Mouse (Mus musculus): ENCODE measurements around the gene Pbx4. TPM values are rescaled to one million over a fixed set of nuclear protein-coding genes. Genes with fewer than 3 reads are reported as not detected.

The Pbx4 gene
- polyA plus RNA-seq, 1 experiment from 2014 or later: 42.5 TPM

GRCm38 (mm10) chr8:69919010-69919409 is 86.7 kb downstream of the Pbx4 start:
- peak; percentile 85 for DNase-seq (ENCODE audit: low spot score)
- no peaks in the 10 kb centered on the region for H3K27me3 ChIP-seq (ENCODE audit: control insufficient read depth, insufficient read depth, low read length)
- H3K4me1 ChIP-seq (replicated peaks; ENCODE audit: control insufficient read depth, insufficient read depth, low read length): no peaks in the 10 kb centered on the region
- H3K4me2 ChIP-seq (replicated peaks; ENCODE audit: low read depth, low read length): no peak overlapping the region
- ATAC-seq (ENCODE audit: low FRiP score): peak; percentile 36
- H3K27ac ChIP-seq (ENCODE audit: low read depth, low read length): no peak overlapping the region
- no peaks in the 10 kb centered on the region for H3K9me3 ChIP-seq (ENCODE audit: control insufficient read depth, low read length)
- H3K36me3 ChIP-seq (ENCODE audit: control insufficient read depth, insufficient read depth, low read length): peaks cover 8% of the 10 kb centered on the region; the same call in 1 of the 2 replicates
- H3K9ac ChIP-seq (ENCODE audit: low read depth, low read length): no peak overlapping the region
- WGBS: 85% methylated on average over 1 of the region's 1 CpGs
- no peak overlapping the region for H3K4me3 ChIP-seq (ENCODE audit: low read depth, low read length)

DNA sequence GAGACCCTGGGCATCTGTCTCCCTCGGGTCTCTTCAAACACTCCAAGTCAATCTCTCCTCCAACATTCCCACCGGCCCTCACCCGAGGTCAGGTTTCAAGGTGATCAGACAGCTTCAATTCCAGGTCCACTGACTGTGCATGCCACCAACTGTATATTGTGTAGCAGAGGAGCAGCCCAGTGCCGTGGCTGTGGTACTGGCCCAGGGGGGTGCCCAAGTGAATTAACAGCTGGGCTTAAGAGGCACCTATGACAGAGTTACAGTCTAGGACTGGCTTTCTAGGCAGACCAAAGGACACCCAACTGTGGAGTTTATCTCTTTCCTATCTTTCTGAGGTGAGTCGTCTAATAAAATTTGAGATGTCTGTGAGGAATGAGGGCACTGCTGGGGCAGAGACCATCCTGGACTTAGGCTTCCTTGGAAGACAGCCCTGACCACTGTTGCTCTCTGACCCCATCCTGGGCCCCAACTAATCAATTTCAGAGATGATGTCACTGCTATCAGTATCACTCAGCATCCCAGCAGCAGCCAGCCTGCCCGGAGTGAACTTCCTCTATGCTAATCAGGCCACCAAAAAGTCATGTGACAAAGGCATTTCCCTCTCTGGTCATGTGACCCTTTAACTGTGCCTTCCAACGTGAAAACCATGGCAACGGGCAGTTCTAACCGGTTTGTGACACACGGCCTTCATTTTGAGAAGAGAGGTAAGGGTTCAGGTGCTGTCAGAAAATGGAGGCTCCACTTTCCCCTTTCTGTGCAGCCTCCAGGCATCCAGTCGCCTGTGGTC is 87.8 kb downstream of the Pbx4 start:
- ATAC-seq (ENCODE audit: low FRiP score) (peak; percentile 76), DNase-seq (ENCODE audit: low spot score) (peak; percentile 80)
- no peaks in the 10 kb centered on the region for H3K36me3 ChIP-seq (ENCODE audit: control insufficient read depth, insufficient read depth, low read length)
- no peaks in the 10 kb centered on the region for H3K4me1 ChIP-seq (replicated peaks; ENCODE audit: control insufficient read depth, insufficient read depth, low read length)
- no peaks in the 10 kb centered on the region for H3K27me3 ChIP-seq (ENCODE audit: control insufficient read depth, insufficient read depth, low read length)
- WGBS: 48% methylated on average over 11 of the region's 11 CpGs
- no peak overlapping the region; the same call in 1 of the 2 replicates for H3K4me3 ChIP-seq (ENCODE audit: low read depth, low read length)
- H3K9me3 ChIP-seq (ENCODE audit: control insufficient read depth, low read length): no peaks in the 10 kb centered on the region
- H3K4me2 ChIP-seq (replicated peaks; ENCODE audit: low read depth, low read length): no peak overlapping the region
- H3K27ac ChIP-seq (ENCODE audit: low read depth, low read length): peak overlapping the region; percentile 51; the same call in 1 of the 2 replicates
- H3K9ac ChIP-seq (ENCODE audit: low read depth, low read length): no peak overlapping the region

GRCm38 (mm10) chr8:69921141-69921540 is 88.8 kb downstream of the Pbx4 start:
- H3K4me1 ChIP-seq (replicated peaks; ENCODE audit: control insufficient read depth, insufficient read depth, low read length): no peaks in the 10 kb centered on the region
- H3K27me3 ChIP-seq (ENCODE audit: control insufficient read depth, insufficient read depth, low read length): no peaks in the 10 kb centered on the region
- no peak for DNase-seq (ENCODE audit: low spot score)
- no peaks in the 10 kb centered on the region for H3K9me3 ChIP-seq (ENCODE audit: control insufficient read depth, low read length)
- ATAC-seq (ENCODE audit: low FRiP score): no peak
- H3K4me2 ChIP-seq (replicated peaks; ENCODE audit: low read depth, low read length): no peak overlapping the region
- no peaks in the 10 kb centered on the region for H3K36me3 ChIP-seq (ENCODE audit: control insufficient read depth, insufficient read depth, low read length)
- H3K9ac ChIP-seq (ENCODE audit: low read depth, low read length): no peak overlapping the region; the same call in 1 of the 2 replicates
- H3K27ac ChIP-seq (ENCODE audit: low read depth, low read length): peak overlapping the region; percentile 51; the same call in 1 of the 2 replicates
- 97% methylated on average over 2 of the region's 2 CpGs for WGBS
- H3K4me3 ChIP-seq (ENCODE audit: low read depth, low read length): no peak overlapping the region

Other genes starting within 250 kb of the Pbx4 start
- gene Zfp868, start 206.9 kb upstream of the Pbx4 start, polyA plus RNA-seq (2014; fragmentation: Nextera tagmentation; extraction: Ambion mirVana): 42.2 and 44.3 TPM in 2 replicates
- 2.3 and 3.1 TPM in 2 replicates for gene Zfp964, start 178.0 kb upstream of the Pbx4 start, polyA plus RNA-seq (2014; fragmentation: Nextera tagmentation; extraction: Ambion mirVana)
- gene Zfp869, start 121.8 kb upstream of the Pbx4 start, polyA plus RNA-seq (2014; fragmentation: Nextera tagmentation; extraction: Ambion mirVana): 32.1 and 38.8 TPM in 2 replicates
- 7.2 and 9.2 TPM in 2 replicates for gene Zfp963, start 82.5 kb upstream of the Pbx4 start, polyA plus RNA-seq (2014; fragmentation: Nextera tagmentation; extraction: Ambion mirVana)
- gene Gm20422, start 57.6 kb upstream of the Pbx4 start, polyA plus RNA-seq (2014; fragmentation: Nextera tagmentation; extraction: Ambion mirVana): 0.66 TPM in 1 of 2 replicates, not detected in the other
- gene Atp13a1, start 41.3 kb upstream of the Pbx4 start, polyA plus RNA-seq (2014; fragmentation: Nextera tagmentation; extraction: Ambion mirVana): 34.5 and 35.8 TPM in 2 replicates
- 41.5 and 44.5 TPM in 2 replicates for gene Zfp866, start 41.3 kb upstream of the Pbx4 start, polyA plus RNA-seq (2014; fragmentation: Nextera tagmentation; extraction: Ambion mirVana)
- 9.0 and 9.4 TPM in 2 replicates for gene Gmip, start 23.8 kb upstream of the Pbx4 start, polyA plus RNA-seq (2014; fragmentation: Nextera tagmentation; extraction: Ambion mirVana)
- gene Lpar2, start 10.1 kb upstream of the Pbx4 start, polyA plus RNA-seq (2014; fragmentation: Nextera tagmentation; extraction: Ambion mirVana): 1.2 and 1.7 TPM in 2 replicates
- gene Cilp2, start 55.2 kb downstream of the Pbx4 start, polyA plus RNA-seq (2014; fragmentation: Nextera tagmentation; extraction: Ambion mirVana): 0.50 and 0.73 TPM in 2 replicates
- 4.2 and 4.3 TPM in 2 replicates for gene Tssk6, start 69.7 kb downstream of the Pbx4 start, polyA plus RNA-seq (2014; fragmentation: Nextera tagmentation; extraction: Ambion mirVana)
- gene Ndufa13, start 70.1 kb downstream of the Pbx4 start, polyA plus RNA-seq (2014; fragmentation: Nextera tagmentation; extraction: Ambion mirVana): 169 and 174 TPM in 2 replicates
- 4.6 and 6.1 TPM in 2 replicates for gene Yjefn3, start 70.2 kb downstream of the Pbx4 start, polyA plus RNA-seq (2014; fragmentation: Nextera tagmentation; extraction: Ambion mirVana)
- gene Gatad2a, start 163.9 kb downstream of the Pbx4 start, polyA plus RNA-seq (2014; fragmentation: Nextera tagmentation; extraction: Ambion mirVana): 48.8 and 62.0 TPM in 2 replicates
- gene Mau2, start 210.2 kb downstream of the Pbx4 start, polyA plus RNA-seq (2014; fragmentation: Nextera tagmentation; extraction: Ambion mirVana): 51.1 and 52.1 TPM in 2 replicates
- 34.5 and 35.4 TPM in 2 replicates for gene Sugp1, start 210.3 kb downstream of the Pbx4 start, polyA plus RNA-seq (2014; fragmentation: Nextera tagmentation; extraction: Ambion mirVana)
- gene Tm6sf2, start 240.4 kb downstream of the Pbx4 start, polyA plus RNA-seq (2014; fragmentation: Nextera tagmentation; extraction: Ambion mirVana): 0.86 and 1.4 TPM in 2 replicates

All from hindbrain, embryonic 11.5 days (tissue).